Mouse (Mus musculus) midbrain, embryonic 16.5 days (tissue): Measurements from ENCODE around the gene Dcst1. TPM values are rescaled to one million over a fixed set of nuclear protein-coding genes. Genes with fewer than 3 reads are reported as not detected.

ENCODE experiments used
- ATAC-seq: fragments of 200-750 bp; cut with Nextera tagmentation; 2 replicates; pipeline ENCODE4 v1.8.0; 2017; ENCODE audit warnings: moderate TSS enrichment
- H3K27ac ChIP-seq: fragments of 300-500 bp; sonication (generic); 2 replicates; pipeline ENCODE4 v1.5.1; 2014; ENCODE audit warnings: mild to moderate bottlenecking, low read length, mixed read lengths
- H3K27me3 ChIP-seq: fragments of 300-500 bp; sonication (generic); 2 replicates; pipeline ENCODE4 v1.6.1; 2014; ENCODE audit warnings: low read depth, low read length, mixed read lengths; ENCODE audit not compliant: control insufficient read depth, insufficient read depth
- H3K36me3 ChIP-seq: fragments of 300-500 bp; sonication (generic); 2 replicates; pipeline ENCODE4 v1.6.1; 2014; ENCODE audit warnings: mild to moderate bottlenecking, low read length, moderate library complexity, mixed read lengths; ENCODE audit not compliant: control insufficient read depth, insufficient read depth
- H3K4me1 ChIP-seq: fragments of 300-500 bp; sonication (generic); 2 replicates; pipeline ENCODE4 v1.6.1; 2014; ENCODE audit warnings: mild to moderate bottlenecking, low read length, mixed read lengths; ENCODE audit not compliant: control insufficient read depth, insufficient read depth
- H3K4me2 ChIP-seq: fragments of 300-500 bp; sonication (generic); 2 replicates; pipeline ENCODE4 v1.6.1; 2014; ENCODE audit warnings: mild to moderate bottlenecking, low read length, mixed read lengths
- H3K4me3 ChIP-seq: fragments of 300-500 bp; sonication (generic); 2 replicates; pipeline ENCODE4 v1.5.1; 2014; ENCODE audit warnings: low read depth, mild to moderate bottlenecking, low read length, moderate library complexity, mixed read lengths
- H3K9ac ChIP-seq: fragments of 300-500 bp; sonication (generic); 2 replicates; pipeline ENCODE4 v1.6.1; 2014; ENCODE audit warnings: low read depth, low read length, mixed read lengths
- H3K9me3 ChIP-seq: fragments of 300-500 bp; sonication (generic); replicated peaks from 2 replicates; pipeline ENCODE4 v1.6.1; 2014; ENCODE audit warnings: mild to moderate bottlenecking, low read length, mixed read lengths; ENCODE audit not compliant: control insufficient read depth, poor library complexity, severe bottlenecking
- WGBS: fragments of 180-500 bp; shearing (Covaris S2); extraction: QIAGEN DNeasy Blood & Tissue Kit; methylation state at CpG from one replicate; pipeline ENCODE4 v1.1.7; 2014; 5-methylcytosine and 5-hydroxymethylcytosine counted together
- polyA plus RNA-seq: library from polyadenylated mRNA; unstranded; fragments of >200 nt; fragmentation: Nextera tagmentation; extraction: Ambion mirVana; gene quantifications from 2 replicates; pipeline ENCODE4 v1.2.1, GENCODE M21; 2015

Gene Dcst1
- polyA plus RNA-seq, 1 experiment from 2014 or later, result 0.98 TPM

DNA sequence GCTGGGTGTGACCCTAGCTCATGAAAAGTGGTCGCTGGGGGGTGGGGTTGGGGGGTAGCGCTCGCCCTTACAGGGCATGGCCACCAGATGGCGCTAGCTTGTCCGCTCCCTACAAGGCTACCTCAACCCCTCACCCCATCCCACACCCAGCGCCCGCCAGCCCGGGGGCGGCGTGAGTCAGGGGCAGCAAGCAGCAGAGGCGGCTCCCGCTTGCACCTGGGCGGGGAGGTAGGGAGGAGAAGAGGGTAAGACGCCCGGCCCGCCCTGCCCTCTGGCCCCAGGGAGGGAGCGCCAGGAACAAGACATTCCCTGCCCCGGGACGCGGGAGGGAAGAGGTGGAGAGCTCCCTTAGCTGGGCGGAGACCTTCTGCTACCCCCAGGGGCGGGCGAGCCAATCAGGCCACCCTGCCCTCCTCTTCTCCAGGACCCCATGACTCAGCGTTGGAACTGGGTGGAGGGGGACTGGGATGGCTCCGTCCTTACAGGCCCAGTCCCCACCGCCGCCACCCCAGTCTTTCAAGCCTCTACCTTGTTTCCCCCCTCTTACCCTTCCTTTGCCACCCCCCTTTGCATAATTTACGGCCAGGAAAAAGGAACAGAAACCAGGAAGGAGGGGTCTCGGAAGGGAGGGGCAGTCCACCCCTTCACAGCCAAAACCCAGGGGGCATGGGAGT, 13.5 kb upstream of the Dcst1 start:
- peak overlapping the region; percentile 52 for H3K4me3 ChIP-seq
- no peaks in the 10 kb centered on the region for H3K36me3 ChIP-seq
- H3K4me1 ChIP-seq, result peaks cover 3% of the 10 kb centered on the region; the same call in 1 of the 2 replicates
- no peaks in the 10 kb centered on the region for H3K9me3 ChIP-seq
- peak overlapping the region; percentile 72 for H3K9ac ChIP-seq
- peak; percentile 87 for ATAC-seq
- no peaks in the 10 kb centered on the region for H3K27me3 ChIP-seq
- peak overlapping the region; percentile 84 for H3K4me2 ChIP-seq
- WGBS, result 2% methylated on average over 28 of the region's 29 CpGs
- no peak overlapping the region for H3K27ac ChIP-seq

DNA sequence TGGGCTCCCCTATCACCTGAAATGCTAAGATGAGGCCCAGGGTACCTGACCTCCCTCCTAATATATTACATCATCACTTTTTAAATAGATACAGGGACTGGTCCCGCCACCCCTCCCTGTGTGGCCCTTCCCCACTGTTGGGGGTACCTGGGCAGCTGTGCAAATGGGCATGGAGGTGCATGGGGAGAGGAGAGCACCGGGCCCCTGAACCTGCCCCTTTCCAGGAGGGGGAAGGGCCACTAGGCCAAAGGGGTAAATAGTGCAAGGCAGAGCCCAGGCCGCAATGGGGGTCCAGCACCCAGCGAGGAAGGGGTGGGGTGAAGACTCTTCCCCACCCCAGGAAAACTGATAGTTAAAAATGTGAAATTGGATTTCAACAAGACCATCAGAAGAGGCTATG, 12.8 kb upstream of the Dcst1 start:
- H3K4me3 ChIP-seq, result peak overlapping the region; percentile 52; the same call in 1 of the 2 replicates
- no peaks in the 10 kb centered on the region for H3K27me3 ChIP-seq
- ATAC-seq, result peak; percentile 29
- H3K4me2 ChIP-seq, result peak overlapping the region; percentile 84
- H3K27ac ChIP-seq, result no peak overlapping the region
- 78% methylated on average over 4 of the region's 4 CpGs for WGBS
- H3K9ac ChIP-seq, result peak overlapping the region; percentile 72
- H3K4me1 ChIP-seq, result peaks cover 3% of the 10 kb centered on the region; the same call in 1 of the 2 replicates
- no peaks in the 10 kb centered on the region for H3K36me3 ChIP-seq
- H3K9me3 ChIP-seq, result no peaks in the 10 kb centered on the region

DNA sequence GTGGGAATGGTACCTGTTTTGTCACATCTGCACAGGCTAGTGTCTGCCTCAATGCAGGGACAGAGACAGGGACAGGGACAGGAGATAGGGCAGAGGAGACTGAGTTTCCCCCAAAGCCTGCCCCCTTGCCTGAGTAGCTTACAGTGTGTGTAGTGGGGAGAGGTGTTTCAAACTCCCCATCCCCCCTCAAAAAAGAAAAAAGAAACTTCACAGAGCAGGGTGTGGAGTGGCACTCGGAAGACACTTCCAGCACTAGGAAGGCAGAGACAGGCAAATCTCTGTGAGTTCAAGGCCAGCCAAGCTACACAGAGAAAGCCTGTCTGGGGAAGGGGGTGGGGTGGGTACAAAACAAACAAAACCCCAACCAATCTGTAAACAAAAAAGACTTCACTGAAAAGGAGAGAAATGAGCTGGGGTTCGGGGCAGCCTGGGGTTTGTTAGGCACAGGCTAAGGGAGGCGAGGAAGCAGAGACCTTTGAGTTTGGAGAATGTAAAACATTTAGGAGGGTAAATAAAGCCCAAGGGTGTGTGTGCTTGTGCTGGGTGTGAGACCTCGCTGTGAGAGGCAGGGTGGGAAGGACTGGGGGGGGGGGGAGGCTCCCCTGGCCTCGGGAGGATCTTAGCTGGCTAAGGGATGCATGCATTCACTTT, 8.7 kb upstream of the Dcst1 start:
- Histone ChIP-seq H3K9me3 (no peaks in the 10 kb centered on the region), H3K4me2 (no peak overlapping the region), H3K36me3 (no peaks in the 10 kb centered on the region), H3K27ac (no peak overlapping the region), H3K9ac (no peak overlapping the region), H3K4me3 (no peak overlapping the region), H3K27me3 (no peaks in the 10 kb centered on the region), H3K4me1 (peaks cover 3% of the 10 kb centered on the region; the same call in 1 of the 2 replicates)
- ATAC-seq, result no peak
- WGBS, result 52% methylated on average over 5 of the region's 5 CpGs

- Histone ChIP-seq H3K9ac (no peak overlapping the region), H3K36me3 (no peaks in the 10 kb centered on the region), H3K27ac (no peak overlapping the region), H3K4me3 (no peak overlapping the region), H3K9me3 (no peaks in the 10 kb centered on the region), H3K4me1 (no peaks in the 10 kb centered on the region), H3K4me2 (no peak overlapping the region), H3K27me3 (no peaks in the 10 kb centered on the region)
- WGBS, result 69% methylated on average over 11 of the region's 11 CpGs
- ATAC-seq, result no peak
Measured at GRCm38 (mm10) chr3:89367338-89367737, 2.3 kb upstream of the Dcst1 start.

GRCm38 (mm10) chr3:89365486-89366414, 697 bp upstream of the Dcst1 start:
- Histone ChIP-seq H3K9ac (no peak overlapping the region), H3K36me3 (no peaks in the 10 kb centered on the region), H3K4me2 (no peak overlapping the region), H3K27ac (no peak overlapping the region), H3K9me3 (no peaks in the 10 kb centered on the region), H3K4me1 (no peaks in the 10 kb centered on the region), H3K27me3 (no peaks in the 10 kb centered on the region), H3K4me3 (no peak overlapping the region)
- 77% methylated on average over 20 of the region's 20 CpGs for WGBS
- no peak for ATAC-seq

DNA sequence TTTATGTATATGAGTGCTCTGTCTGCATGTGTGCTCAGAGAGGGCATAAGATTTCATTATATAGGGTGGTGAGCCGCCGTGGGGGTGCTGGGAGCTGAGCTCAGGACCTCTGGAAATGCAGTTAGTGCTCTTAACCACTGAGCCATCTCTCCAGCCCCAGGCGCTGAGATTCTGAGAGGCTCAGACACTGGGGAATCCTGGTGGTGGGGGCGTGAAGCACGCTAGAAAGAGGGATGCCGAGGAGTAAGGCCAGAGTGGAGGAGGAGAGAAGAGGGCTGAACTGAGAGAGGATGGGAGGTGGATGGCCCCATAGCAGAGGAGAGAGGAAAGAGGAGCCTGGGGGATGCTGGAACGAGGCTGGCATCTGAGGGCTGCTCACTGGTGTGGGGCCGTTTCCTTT, 422 bp downstream of the Dcst1 start:
- no peaks in the 10 kb centered on the region for H3K4me1 ChIP-seq

GRCm38 (mm10) chr3:89361675-89362074, 3.4 kb downstream of the Dcst1 start, which contains the start of gene Dcst2:
Dcst2 (plus strand) TSS chr3:89361975.
- no peaks in the 10 kb centered on the region for H3K36me3 ChIP-seq
- H3K4me3 ChIP-seq, result no peak within 1 kb of the TSS
- H3K9me3 ChIP-seq, result no peaks in the 10 kb centered on the region
- no peaks in the 10 kb centered on the region for H3K27me3 ChIP-seq
- no peak within 1 kb of the TSS for H3K27ac ChIP-seq
- H3K4me1 ChIP-seq, result no peaks in the 10 kb centered on the region
- no peak within 1 kb of the TSS for H3K4me2 ChIP-seq
- WGBS, result 86% methylated on average over 7 of the region's 7 CpGs
- no peak within 1 kb of the TSS for H3K9ac ChIP-seq
- ATAC-seq, result no peak

More for the DNA sequence above, 422 bp downstream of the Dcst1 start:
- Histone ChIP-seq H3K4me3 (no peak overlapping the region), H3K27ac (no peak overlapping the region), H3K27me3 (no peaks in the 10 kb centered on the region), H3K9ac (no peak overlapping the region), H3K4me2 (no peak overlapping the region), H3K9me3 (no peaks in the 10 kb centered on the region), H3K36me3 (no peaks in the 10 kb centered on the region)
- ATAC-seq, result no peak
- WGBS, result 47% methylated on average over 8 of the region's 8 CpGs

DNA sequence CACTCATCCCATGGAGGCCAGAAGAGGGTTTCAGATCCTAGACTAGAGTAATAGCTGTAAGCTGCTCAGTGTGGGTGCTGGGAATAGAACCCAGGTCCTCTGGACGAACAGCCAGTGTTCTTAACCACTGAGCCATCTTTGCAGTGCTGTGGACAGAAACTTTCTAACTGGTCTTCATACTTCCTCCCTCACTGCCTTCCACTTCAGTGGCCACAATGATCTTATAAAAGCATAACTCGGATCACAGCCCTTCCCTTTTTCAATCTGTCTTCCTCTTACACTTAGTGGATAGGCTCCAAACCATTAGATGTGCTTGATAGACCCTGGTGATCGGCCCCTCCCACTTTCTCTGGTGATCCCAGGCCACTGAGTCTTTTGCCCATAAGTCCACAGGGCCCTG, 4.8 kb downstream of the Dcst1 start:
- no peaks in the 10 kb centered on the region for H3K9me3 ChIP-seq
- WGBS, result 81% methylated on average over 3 of the region's 3 CpGs
- no peaks in the 10 kb centered on the region for H3K4me1 ChIP-seq
- no peak overlapping the region for H3K27ac ChIP-seq
- H3K4me2 ChIP-seq, result no peak overlapping the region
- no peak for ATAC-seq
- no peaks in the 10 kb centered on the region for H3K27me3 ChIP-seq
- H3K9ac ChIP-seq, result no peak overlapping the region
- no peaks in the 10 kb centered on the region for H3K36me3 ChIP-seq
- H3K4me3 ChIP-seq, result no peak overlapping the region
